Mouse (Mus musculus) embryonic facial prominence, embryonic 15.5 days (tissue): ENCODE measurements at regions not wholly inside any gene's neighbourhood (a gene's known extent, or its start where the extent isn't known, plus 50 kb on each side); places are given as distances from the start of the nearest gene placed in this dataset.

Experiments
- ATAC-seq: fragments of 200-750 bp; cut with Nextera tagmentation; 2 replicates; pipeline ENCODE4 v1.8.0; 2017; ENCODE audit warnings: low read depth, moderate TSS enrichment; ENCODE audit not compliant: insufficient number of reproducible peaks, low FRiP score, low TSS enrichment
- H3K27ac ChIP-seq: fragments of 300-500 bp; sonication (generic); replicated peaks from 2 replicates; pipeline ENCODE4 v1.5.1; 2015; ENCODE audit warnings: mild to moderate bottlenecking, inconsistent platforms
- H3K27me3 ChIP-seq: fragments of 300-500 bp; sonication (generic); 2 replicates; pipeline ENCODE4 v1.6.1; 2015; ENCODE audit warnings: inconsistent platforms
- H3K36me3 ChIP-seq: fragments of 300-500 bp; sonication (generic); 2 replicates; pipeline ENCODE4 v1.6.1; 2015; ENCODE audit warnings: mild to moderate bottlenecking, inconsistent platforms
- H3K4me1 ChIP-seq: fragments of 300-500 bp; sonication (generic); 2 replicates; pipeline ENCODE4 v1.6.1; 2015; ENCODE audit warnings: inconsistent platforms
- H3K4me2 ChIP-seq: fragments of 300-500 bp; sonication (generic); replicated peaks from 2 replicates; pipeline ENCODE4 v1.6.1; 2015; ENCODE audit warnings: mild to moderate bottlenecking, inconsistent platforms
- H3K4me3 ChIP-seq: fragments of 300-500 bp; sonication (generic); replicated peaks from 2 replicates; pipeline ENCODE4 v1.5.1; 2015; ENCODE audit warnings: mild to moderate bottlenecking, inconsistent platforms
- H3K9ac ChIP-seq: fragments of 300-500 bp; sonication (generic); 2 replicates; pipeline ENCODE4 v1.6.1; 2015; ENCODE audit warnings: inconsistent platforms
- H3K9me3 ChIP-seq: fragments of 300-500 bp; sonication (generic); replicated peaks from 2 replicates; pipeline ENCODE4 v1.6.1; 2016; ENCODE audit warnings: inconsistent platforms
- WGBS: fragments of 180-500 bp; shearing (Covaris S2); methylation state at CpG from one replicate; pipeline ENCODE4 v1.1.7; 2015; 5-methylcytosine and 5-hydroxymethylcytosine counted together

DNA sequence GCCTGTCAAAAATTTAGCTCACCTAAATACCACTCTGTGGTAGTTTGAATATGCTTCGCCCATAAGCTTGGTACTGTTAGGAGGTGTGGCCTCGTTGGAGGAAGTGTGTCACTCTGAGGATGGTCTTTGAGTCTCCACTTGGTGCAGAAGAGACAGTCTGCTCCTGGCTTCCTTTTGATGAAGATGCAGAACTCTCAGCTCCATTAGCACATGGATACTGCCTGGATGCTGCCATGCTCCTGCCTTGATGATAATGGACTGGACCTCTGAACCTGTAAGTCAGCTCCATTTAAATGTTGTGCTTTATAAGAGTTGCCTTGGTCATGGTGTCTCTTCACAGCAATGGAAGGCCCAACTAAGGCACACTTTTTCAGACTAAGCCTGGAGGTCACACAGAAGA, 56.9 kb upstream of the Pik3r1 start:
- no peak overlapping the region for H3K4me2 ChIP-seq
- H3K9me3 ChIP-seq: no peaks in the 10 kb centered on the region
- H3K36me3 ChIP-seq: no peaks in the 10 kb centered on the region
- WGBS: 87% methylated on average over 2 of the region's 2 CpGs
- no peak overlapping the region for H3K27ac ChIP-seq
- no peaks in the 10 kb centered on the region for H3K27me3 ChIP-seq
- H3K4me1 ChIP-seq: no peaks in the 10 kb centered on the region
- ATAC-seq: no peak
- H3K4me3 ChIP-seq: no peak overlapping the region
- H3K9ac ChIP-seq: no peak overlapping the region

DNA sequence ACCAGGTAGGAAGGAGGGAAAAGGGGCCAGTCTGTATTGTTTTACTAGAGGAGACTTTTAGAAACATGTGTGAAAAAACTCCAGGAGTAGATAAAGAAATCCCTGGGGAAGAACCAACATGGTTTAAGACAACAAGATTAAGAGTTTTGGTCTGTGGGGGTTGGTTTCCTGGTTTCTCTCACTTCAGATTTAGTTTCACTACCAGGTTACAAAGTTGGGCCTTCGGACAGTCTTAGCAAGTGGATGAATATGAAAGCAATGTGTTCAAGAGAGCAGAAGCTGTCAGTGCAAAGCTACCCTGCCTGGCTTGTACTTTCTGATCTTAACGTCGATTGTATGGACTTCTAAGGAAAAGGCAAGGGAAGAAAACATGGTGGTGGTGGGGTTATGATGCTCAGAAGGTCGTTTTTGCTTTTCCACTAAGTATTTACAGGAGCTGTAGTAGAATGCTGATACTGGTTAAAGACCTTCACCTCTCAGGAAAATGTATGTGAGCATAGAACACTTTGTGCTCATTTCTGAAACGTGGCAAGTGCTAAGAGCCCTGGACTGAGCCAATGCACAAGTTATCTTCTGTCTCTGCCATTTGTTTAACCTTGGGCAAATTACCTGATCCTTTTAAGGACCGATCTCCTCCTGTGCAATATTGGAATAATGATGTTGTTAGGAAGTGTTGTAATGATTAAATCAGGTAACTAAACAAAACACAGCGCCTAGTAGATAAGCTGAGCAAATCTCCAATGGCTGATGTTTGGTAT, 64.0 kb upstream of the Pik3r1 start:
- H3K27ac ChIP-seq: no peak overlapping the region
- WGBS: 81% methylated on average over 7 of the region's 7 CpGs
- no peak overlapping the region for H3K9ac ChIP-seq
- no peak overlapping the region for H3K4me3 ChIP-seq
- no peaks in the 10 kb centered on the region for H3K36me3 ChIP-seq
- no peak overlapping the region for H3K4me2 ChIP-seq
- ATAC-seq: no peak
- H3K9me3 ChIP-seq: no peaks in the 10 kb centered on the region
- H3K4me1 ChIP-seq: no peaks in the 10 kb centered on the region
- no peaks in the 10 kb centered on the region for H3K27me3 ChIP-seq

DNA sequence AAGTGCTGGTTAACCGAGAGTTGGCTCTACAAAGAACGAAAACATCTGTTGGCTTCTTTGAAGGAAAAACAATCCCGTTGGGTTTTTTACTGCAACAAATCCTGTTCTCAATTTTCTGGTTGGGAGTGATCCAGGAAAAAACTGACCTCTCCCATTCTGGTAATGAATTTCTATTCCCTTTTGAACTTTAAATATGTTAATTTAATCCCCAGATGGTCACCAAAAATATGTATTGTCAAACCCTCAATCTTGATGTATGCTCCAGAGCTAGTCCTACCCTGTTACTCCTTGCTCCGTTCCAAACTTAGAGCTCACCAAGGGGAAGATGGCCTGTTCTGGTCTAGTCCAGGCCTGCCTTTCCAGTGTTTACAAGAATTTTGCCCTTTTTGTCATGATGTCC, 66.5 kb upstream of the Pik3r1 start:
- no peaks in the 10 kb centered on the region for H3K9me3 ChIP-seq
- no peaks in the 10 kb centered on the region for H3K27me3 ChIP-seq
- WGBS: 26% methylated on average over 4 of the region's 4 CpGs
- no peak overlapping the region for H3K4me2 ChIP-seq
- H3K27ac ChIP-seq: peak overlapping the region; percentile 12; the same call in 1 of the 2 replicates
- ATAC-seq: peak; percentile 43; the same call in 1 of the 2 replicates
- H3K4me3 ChIP-seq: no peak overlapping the region
- H3K4me1 ChIP-seq: no peaks in the 10 kb centered on the region
- H3K9ac ChIP-seq: no peak overlapping the region
- no peaks in the 10 kb centered on the region for H3K36me3 ChIP-seq

DNA sequence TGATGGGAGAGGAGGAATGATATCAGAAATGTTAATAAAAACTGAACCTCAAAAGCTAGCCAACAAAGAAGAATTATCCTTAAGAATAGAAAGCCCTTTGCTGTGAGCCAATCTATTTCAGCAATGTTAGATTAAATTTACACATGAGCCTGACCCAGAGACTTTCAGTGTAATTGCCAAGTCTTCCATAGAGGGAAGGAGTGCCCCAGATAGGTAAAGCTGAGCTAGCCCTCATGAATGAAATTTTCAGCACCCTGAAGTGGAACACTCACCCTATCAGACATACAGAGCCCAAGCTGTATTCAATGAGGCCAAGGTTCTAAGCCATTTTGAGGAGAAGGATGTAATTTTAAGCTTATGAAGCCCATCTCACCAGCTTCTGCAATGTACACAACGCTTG, 69.0 kb upstream of the Pik3r1 start:
- no peak for ATAC-seq
- Histone ChIP-seq H3K4me1 (0 out of 2 replicates have a peak, but pooled peaks cover 5% of the 10 kb centered on the region), H3K36me3 (no peaks in the 10 kb centered on the region), H3K9me3 (no peaks in the 10 kb centered on the region), H3K9ac (no peak overlapping the region), H3K4me2 (no peak overlapping the region), H3K4me3 (no peak overlapping the region), H3K27ac (no peak overlapping the region), H3K27me3 (no peaks in the 10 kb centered on the region)
- WGBS: 76% methylated on average over 1 of the region's 1 CpGs

DNA sequence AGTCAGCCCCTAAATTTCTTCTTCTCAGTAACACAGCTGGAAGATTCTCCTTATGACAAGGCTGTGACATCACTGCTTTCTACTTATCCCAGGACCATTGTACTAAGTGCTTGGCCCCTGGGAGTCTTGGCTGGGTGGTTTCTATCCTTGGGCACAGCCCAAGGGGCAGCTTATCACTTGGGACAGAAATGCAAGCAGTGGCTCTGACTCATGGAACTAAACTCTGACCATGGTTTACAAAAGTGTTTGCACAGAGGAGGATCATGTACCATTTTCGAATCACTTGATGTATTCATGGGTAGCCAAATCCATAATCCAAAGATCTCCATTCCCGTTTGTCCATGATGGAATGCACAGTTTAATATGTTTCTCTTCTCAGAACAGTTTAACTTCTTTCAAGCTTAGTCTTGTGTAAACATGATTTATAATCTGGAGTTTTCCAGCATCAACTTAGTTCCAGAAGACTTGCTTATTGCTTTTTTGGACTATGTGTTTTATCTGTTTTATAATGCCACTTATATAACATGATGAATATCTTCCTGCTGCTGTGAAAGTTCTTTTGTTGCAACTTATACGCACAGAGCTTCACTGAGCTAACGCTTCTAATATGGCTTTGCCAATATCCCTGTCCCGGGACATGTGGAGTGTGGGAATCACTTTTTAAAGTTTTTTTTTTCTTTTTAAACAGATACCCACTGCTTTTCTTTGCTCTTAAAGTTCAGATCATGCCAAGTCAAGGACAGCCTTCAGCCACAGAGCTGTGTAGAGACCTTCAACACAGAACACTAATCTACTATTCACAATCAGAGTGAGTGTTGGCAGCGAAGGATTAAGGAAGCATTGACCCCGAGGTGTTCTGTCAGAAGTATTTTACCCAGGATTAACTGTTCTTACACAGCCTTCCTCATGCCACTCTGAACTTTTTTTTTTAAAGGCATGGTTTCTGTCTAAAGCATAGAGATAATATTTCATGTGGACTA, 76.7 kb upstream of the Pik3r1 start:
- no peaks in the 10 kb centered on the region for H3K9me3 ChIP-seq
- H3K27ac ChIP-seq: no peak overlapping the region
- H3K27me3 ChIP-seq: no peaks in the 10 kb centered on the region
- 58% methylated on average over 7 of the region's 7 CpGs for WGBS
- H3K36me3 ChIP-seq: no peaks in the 10 kb centered on the region
- no peak overlapping the region for H3K9ac ChIP-seq
- no peak overlapping the region for H3K4me3 ChIP-seq
- peaks cover 11% of the 10 kb centered on the region; the same call in 1 of the 2 replicates for H3K4me1 ChIP-seq
- ATAC-seq: no peak
- H3K4me2 ChIP-seq: no peak overlapping the region

DNA sequence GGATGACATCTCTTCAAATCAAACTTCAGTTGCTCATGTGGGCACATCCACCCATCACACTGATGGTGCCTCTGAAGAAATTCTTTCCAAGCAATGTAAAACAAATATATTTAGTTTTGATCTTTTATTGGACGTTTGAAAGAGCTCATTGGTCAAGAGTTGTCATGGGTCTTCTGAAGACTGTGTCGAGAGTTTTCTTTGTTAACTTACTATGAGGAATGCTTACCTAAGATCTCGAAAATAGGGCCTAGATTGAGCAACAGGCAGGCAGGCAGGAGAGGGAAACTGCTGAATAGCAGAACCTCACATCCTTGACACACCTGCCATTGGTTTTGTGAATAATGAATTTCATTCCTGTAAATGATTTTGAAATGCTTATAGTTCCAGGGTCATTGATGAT, 78.0 kb upstream of the Pik3r1 start:
- Histone ChIP-seq H3K4me3 (no peak overlapping the region), H3K9me3 (no peaks in the 10 kb centered on the region), H3K27ac (no peak overlapping the region), H3K4me2 (no peak overlapping the region), H3K9ac (no peak overlapping the region), H3K4me1 (peaks cover 6% of the 10 kb centered on the region; the same call in 1 of the 2 replicates), H3K36me3 (no peaks in the 10 kb centered on the region), H3K27me3 (no peaks in the 10 kb centered on the region)
- WGBS: 61% methylated on average over 3 of the region's 3 CpGs
- ATAC-seq: no peak

DNA sequence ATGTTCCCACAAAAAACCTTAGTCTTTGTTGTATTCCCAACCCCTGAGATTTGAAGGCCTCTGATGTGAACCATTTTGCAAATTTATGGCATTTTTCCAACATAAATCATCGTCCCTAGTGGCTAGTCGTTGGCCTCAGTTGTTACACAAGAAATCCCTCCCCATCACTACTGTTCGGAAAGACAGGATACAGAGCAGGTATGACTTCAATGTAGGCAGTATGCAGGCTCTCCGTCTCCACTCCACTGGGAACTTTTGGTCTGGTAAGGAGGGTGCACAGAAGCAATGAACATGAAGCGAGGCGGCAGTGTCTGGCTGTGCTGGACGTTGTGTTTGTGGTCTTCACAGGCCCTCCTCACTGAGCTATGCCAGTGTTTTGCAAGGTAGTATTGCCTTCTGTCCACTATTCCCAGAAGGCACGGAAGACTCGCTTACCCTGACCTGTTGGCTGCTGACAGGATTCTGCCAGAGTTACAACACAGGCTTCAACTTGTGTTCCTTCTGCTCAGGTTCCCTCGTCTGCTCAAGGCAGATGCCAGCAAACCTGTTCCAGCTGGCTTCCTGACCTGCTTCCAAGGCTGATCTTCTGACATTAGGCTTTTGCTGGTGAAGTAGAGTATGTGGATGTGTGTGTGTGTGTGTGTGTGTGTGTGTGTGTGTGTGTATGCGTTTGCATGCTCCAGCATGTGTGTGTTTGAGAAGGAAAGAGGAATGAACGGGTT, 80.0 kb upstream of the Pik3r1 start:
- peaks cover 6% of the 10 kb centered on the region; the same call in 1 of the 2 replicates for H3K4me1 ChIP-seq
- peak; percentile 57; the same call in 1 of the 2 replicates for ATAC-seq
- peak overlapping the region; percentile 40 for H3K27ac ChIP-seq
- H3K4me3 ChIP-seq: no peak overlapping the region
- WGBS: 51% methylated on average over 12 of the region's 12 CpGs
- H3K27me3 ChIP-seq: no peaks in the 10 kb centered on the region
- no peaks in the 10 kb centered on the region for H3K36me3 ChIP-seq
- no peak overlapping the region for H3K4me2 ChIP-seq
- no peak overlapping the region for H3K9ac ChIP-seq
- H3K9me3 ChIP-seq: no peaks in the 10 kb centered on the region

DNA sequence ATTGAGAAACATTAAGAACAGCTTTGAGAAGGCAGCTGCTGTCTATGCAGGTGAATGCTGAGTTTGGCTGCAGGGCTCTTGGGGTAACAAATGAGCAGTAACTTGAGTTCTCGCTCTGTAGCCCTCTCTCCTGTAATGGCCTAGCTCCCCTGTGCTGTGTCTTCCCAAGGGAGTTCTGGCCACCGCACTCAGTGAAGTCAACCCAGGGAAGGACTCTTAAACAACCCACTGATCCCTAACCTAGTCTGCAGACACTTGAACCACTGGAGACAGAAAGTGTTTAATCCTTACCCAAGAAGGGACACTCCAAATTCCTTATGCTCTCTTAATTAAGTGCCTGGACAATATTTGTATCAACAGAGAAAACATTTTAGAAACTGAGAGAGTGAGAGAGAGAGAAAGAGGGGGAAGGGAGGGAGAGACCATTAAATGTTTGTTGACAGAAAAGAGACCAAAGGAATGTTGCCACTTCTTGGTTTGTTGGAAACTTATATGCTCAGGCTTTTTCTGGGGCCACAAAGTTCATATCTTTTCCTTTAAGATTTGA, 80.7 kb upstream of the Pik3r1 start:
- H3K36me3 ChIP-seq: no peaks in the 10 kb centered on the region
- H3K27ac ChIP-seq: peak overlapping the region; percentile 40
- peaks cover 6% of the 10 kb centered on the region; the same call in 1 of the 2 replicates for H3K4me1 ChIP-seq
- no peak overlapping the region for H3K4me2 ChIP-seq
- no peak overlapping the region for H3K9ac ChIP-seq
- WGBS: 50% methylated on average over 2 of the region's 2 CpGs
- no peaks in the 10 kb centered on the region for H3K27me3 ChIP-seq
- H3K9me3 ChIP-seq: no peaks in the 10 kb centered on the region
- ATAC-seq: no peak
- H3K4me3 ChIP-seq: no peak overlapping the region

DNA sequence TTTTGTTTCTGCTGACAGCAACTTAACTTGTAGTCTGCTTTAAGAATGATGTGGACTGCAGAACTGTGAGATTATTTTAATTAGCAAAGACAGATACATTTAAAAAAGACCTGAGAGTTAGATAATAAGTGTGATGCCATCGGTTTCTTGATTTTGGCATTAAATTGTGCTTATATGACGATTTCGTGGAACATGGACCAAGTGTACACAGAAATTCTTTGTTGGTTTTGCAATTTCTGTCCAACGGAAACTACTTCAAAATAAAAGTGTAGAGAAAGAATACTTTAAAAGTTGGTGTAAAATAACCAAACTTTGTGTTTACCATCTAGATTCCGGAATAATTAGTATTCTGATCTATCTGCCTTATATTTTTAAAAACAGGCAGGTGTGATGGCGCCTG, 81.4 kb upstream of the Pik3r1 start:
- Histone ChIP-seq H3K9ac (no peak overlapping the region), H3K4me1 (peaks cover 6% of the 10 kb centered on the region; the same call in 1 of the 2 replicates), H3K9me3 (no peaks in the 10 kb centered on the region), H3K4me3 (no peak overlapping the region), H3K27ac (no peak overlapping the region), H3K4me2 (no peak overlapping the region), H3K36me3 (no peaks in the 10 kb centered on the region), H3K27me3 (no peaks in the 10 kb centered on the region)
- ATAC-seq: no peak
- whole genome bisulfite sequencing: 74% methylated on average over 6 of the region's 6 CpGs

DNA sequence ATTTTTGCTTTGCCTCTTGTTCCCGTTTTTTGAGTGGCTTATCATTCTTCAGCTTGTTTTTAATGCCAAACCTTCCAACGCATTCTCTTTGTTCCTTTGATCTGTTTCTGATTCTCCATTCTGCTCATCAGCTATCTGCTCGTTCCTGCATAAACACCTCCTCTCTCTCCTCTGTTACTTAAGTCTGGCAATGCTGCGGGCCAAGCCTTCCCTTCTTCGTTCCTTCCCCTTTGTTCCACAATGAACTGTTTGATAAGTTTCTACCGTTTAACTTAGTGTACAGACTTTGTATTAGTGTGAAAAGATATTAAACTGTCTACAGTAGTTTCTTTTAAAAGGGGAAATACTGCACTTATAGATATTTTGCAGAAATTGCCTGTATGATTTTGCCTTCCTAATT, 83.3 kb upstream of the Pik3r1 start:
- 55% methylated on average over 6 of the region's 6 CpGs for WGBS
- ATAC-seq: no peak
- H3K9me3 ChIP-seq: no peaks in the 10 kb centered on the region
- no peak overlapping the region for H3K4me3 ChIP-seq
- H3K36me3 ChIP-seq: no peaks in the 10 kb centered on the region
- no peak overlapping the region for H3K4me2 ChIP-seq
- H3K4me1 ChIP-seq: peaks cover 11% of the 10 kb centered on the region; the same call in 1 of the 2 replicates
- no peak overlapping the region for H3K9ac ChIP-seq
- no peak overlapping the region for H3K27ac ChIP-seq
- H3K27me3 ChIP-seq: no peaks in the 10 kb centered on the region
